Mouse (Mus musculus) adrenal gland, postnatal 14 days (tissue): ENCODE measurements around the gene Rab19. TPM values are rescaled to one million over a fixed set of nuclear protein-coding genes. Genes with fewer than 3 reads are reported as not detected.
"Not testable (repeated sequence)": the region's sequence is repeated elsewhere in the genome, so short reads cannot be mapped to it uniquely, and the experiment has no call there.

ENCODE experiments used
- DNase-seq: peaks from one replicate; pipeline ENCODE4 v3.0.0; 2021; ENCODE audit warnings: mixed read lengths
- long read RNA-seq, 2 experiments: library from polyadenylated mRNA; stranded (forward); transcript quantifications; one replicate each; pipeline ENCODE4 v2.0.0; 2021
- total RNA-seq: library from RNA; stranded (reverse); gene quantifications from 2 replicates; pipeline ENCODE4 v1.2.3, GENCODE M21; 2021

The Rab19 gene
- 0.48 and 1.4 TPM in 2 replicates for total RNA-seq
- long read RNA-seq, experiment 1, partial matches to known transcripts: 0 of 3 reads
- long read RNA-seq, experiment 1, other reads (novel, unspliced or antisense): 1 of 3 reads
- long read RNA-seq, experiment 2: 0 reads

DNA sequence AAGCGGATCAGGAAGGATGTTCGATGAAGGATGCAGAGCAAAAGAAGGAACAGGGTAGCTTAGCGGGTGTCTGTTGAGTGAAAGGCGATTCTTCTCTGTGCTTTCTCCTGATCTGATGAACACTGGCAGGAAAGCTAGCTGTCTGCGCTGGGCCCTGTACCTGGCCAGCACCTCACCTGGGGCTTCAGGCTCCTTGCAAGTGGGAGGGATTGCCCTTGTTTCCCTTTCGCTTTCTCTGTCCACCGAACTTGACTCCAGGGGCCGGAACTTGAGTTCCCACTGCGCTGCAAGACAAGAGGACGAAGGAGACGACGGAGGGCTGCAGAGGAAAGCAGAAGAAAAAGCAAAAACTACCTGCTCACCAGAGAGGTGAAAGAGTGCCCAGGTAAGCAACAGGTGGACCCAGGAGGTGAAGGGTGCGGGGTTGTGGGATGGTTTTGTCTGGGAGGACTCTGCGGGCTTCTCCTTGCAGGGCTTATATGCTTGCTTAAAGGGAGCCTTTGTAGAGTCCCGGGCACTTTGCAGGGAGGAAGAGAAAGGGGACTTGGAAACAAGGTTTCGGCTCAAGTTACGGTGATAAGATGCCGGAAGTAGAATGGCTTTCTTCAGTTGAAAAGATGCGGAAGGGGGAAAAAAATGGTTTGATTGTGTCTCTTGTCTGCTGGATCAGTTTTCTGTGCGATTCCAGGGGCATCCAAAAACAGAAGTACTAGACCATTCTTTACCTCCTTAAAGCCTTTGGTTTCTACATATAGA is at the start of gene Rab19:
Gene Rab19 (plus strand): TSS at position 51 of the 756 bp plus-strand sequence.
- DNase-seq: peak; percentile 54

DNA sequence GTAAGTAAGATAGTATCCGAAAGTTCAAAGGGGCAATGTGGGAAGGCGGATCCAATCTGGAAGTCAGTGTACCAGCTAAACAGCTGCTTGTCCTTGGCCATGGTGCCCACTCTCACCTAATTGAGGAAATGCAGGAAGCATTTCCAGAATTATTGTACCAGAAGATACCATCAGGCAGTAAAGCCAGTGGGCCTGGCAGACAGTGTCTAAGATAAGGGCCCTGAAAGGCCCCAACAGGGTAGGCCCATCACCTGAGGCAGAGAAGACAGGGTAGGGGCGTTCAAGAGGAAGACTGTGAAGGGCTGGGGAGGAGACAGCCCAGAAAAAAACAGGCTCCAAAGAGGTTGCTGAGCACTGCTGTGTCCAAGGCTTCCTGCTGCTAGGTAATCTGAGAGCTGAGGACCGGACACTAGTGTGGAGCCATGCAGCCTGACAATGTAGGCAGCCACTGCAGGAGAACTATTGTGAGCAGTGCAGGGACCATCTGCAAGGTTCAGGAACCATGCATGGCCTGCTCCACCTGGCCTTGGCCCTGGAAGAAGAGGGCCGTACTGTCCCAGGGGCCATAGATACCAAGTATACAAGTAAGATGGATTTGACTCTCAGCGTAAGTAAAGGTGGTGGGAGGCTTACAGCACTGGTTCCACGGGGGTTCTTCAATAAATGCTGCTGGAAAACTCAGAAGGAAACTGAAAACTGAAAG is 48.8 kb upstream of the Rab19 start:
- DNase-seq: no peak

DNA sequence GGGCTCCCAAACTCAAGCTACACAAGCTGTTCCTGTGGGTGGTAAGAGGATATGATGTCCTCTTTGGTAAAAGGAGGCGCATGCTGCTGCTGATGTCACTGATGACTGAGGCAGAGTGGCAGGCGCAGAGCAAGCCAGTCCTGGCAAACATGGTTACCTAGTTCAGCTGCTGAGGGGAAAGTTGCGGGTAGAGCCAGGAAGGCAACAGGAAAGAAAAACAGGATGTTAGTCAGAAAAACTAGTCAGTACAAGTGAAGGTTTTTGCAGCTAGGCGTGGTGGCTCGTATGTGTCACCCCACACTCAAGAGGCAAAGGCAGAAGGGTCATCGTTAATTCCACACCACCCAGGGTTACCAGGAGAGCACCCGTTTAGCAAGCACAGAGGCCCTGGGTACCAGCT is 46.8 kb upstream of the Rab19 start:
- no peak for DNase-seq

DNA sequence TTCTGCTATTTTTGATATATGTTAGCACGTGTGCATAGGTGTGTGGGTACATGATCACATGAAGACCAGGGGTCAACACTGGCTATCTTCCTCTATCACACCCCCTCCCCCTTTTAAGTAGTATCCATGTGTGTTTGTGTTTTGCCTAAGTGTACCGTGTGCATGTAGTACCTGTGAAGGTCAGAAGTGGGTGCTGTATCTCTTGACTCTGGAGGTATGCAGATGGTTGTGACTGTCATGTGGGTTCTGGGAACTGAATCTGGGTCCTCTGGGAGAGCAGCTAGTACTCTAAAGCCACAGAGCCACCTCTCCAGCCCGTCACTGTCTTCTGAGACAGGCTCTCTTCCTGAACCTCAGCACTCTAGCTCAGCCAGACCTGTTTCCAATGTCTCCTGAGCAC is 46.1 kb upstream of the Rab19 start:
- no peak for DNase-seq

DNA sequence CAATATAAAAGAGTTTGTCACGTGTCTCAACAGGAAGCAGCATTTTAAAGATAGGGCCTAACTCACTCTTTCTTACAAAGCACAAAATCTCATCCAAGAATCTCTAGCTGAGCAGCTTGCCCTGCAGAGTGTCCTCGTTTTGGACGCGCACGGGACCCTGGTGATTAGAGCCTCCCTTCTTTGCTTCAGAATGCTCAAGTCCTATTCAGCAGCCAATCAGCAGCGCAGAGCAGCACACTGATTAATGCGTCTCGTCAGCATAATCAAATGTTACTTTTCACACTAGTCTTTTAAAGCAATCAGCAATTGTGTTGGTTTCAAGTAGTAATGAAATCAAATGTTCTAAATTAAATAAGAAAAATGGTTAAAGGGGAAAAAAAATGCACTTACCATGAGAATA is 42.6 kb upstream of the Rab19 start:
- DNase-seq: no peak

DNA sequence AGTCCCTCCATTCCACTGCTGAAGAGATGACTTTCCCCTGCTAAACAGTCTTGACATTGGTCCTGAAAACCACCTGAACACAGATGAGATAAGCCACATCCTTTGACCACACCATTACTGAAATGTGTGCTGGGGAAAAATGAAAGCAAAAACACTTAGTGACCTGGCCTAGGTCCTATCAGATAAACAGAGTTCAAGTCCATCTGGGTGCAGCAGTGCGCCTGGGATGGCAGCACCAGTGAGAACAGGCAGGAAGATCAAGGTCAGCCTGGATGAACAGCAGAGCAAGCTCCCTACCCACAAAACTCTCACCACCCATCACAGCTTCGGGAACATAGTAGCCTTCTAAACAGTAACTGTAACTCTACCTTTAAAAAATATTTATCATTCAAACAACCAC is 39.2 kb upstream of the Rab19 start:
- peak; percentile 48 for DNase-seq

DNA sequence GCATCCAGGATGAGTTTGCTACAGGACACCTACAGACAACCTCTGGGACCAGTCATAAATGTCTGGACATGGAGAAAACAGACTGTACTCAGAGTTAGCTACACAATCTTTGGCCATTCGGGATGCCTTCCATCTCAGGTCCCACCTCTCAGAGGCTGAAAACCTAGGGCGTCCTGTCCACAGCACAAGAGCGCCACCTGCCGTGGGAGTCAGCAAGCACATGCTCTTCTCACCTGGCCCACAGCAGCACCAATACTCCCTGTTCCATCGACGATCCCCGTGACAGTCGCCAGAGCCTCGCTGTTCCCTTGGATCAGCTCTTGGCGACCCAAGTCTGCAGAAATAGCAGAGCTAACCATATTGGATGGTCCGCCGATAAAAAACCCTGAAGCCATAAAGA is 37.0 kb upstream of the Rab19 start:
- DNase-seq: peak; percentile 91

DNA sequence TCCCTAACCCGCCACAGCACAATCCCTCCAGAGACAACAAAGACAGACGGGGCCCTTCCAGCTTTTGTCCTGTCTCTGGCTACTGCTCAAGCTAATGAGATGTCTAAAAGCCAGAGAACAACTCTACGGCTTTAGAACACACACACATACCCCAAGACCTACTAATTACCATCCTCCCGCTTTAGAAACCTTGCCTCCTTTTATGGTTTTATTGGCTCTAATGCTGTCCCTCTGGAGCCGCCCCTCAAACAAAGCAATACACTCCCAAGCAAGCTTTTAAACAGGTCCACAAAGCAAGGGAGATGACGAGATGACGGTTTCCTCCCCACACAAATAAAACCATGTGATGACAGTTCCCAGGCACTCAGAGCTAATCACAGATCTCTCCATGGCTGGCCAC is 35.5 kb upstream of the Rab19 start:
- DNase-seq: no peak

DNA sequence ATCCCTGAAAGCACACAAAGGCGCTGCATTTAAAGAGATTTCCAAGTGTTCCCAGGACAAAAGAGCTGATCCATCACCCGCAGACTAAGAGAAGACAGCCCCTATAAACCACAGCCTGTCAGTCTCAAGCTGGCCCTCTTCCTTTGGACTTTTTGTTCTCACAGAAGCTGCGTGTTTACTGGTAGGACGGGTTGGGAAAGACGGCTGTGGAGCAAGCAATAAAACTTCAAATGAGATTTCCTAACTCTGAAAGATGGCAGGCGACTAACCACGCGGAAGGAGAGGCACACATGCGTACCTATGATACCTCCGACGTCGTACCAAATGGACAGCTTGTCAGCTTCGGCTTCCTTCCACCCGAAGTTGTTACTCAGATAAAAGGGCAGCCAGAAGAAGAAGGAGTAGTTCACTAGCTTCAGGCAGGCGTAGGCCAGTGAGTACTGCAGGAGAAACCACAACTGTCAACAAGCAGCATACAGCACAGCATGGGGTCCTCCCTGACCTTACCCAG is 33.9 kb upstream of the Rab19 start:
- no peak for DNase-seq

DNA sequence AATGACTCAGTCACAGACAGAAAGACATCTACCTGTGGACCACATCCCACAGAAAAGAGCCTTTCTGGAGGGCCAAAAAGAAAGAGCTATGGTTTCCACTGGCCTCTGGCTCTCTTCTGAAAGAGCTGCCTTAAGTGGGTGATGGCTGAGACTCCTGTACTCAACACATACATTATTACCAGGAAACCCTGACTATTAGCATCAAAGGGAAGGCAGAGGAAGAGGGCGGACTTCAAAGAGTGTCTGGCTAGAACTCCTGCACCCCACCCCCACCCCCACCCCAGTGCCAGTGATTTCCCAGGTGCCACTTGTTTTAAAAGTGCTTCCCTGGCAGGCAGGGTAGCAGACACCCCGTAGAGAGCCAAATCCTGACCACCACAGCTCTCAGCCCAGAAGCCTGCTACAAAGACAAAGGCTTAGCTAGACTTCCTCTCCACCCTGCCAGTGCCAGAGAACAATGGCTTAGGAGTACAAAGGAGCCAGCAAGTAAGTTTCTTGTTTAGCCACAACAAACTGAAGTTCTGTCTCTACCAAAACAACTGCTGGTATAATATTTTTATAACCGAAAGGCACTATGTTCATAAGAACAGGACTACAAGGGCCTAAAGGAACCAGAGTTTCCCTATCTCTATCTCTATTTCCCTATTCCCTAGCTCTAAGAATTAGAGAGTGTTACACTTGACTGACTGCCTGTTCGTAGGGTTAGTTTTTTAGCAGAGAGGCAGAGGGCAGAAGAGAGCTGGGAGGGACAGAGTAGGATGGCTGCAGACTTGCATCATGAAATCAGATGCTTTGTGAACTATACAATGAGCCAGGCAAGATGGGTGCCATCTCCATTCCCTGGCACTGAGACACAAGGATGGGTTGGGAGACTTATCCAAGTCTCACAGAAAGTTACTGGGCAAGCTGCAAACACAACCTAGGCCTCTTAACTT is 32.8 kb upstream of the Rab19 start:
- no peak for DNase-seq

DNA sequence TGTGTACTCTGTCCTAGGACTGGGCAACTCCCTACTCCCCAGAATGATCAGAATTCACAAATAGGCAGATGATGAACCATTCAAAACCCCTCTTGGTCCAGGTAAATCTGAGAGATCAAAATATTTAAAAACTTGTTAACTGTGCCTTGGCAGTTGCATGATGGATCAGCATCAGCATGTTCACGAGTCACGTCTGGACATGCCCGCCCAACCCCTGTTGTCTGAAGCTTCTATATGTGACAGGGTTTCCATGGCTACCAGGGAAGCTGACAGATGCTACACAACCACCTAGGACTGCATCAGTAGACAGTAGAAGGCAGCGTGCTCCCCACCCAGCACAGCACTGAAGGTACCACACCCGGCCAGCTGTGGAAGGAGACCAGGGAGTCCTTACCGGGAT is 32.0 kb upstream of the Rab19 start:
- DNase-seq: no peak

DNA sequence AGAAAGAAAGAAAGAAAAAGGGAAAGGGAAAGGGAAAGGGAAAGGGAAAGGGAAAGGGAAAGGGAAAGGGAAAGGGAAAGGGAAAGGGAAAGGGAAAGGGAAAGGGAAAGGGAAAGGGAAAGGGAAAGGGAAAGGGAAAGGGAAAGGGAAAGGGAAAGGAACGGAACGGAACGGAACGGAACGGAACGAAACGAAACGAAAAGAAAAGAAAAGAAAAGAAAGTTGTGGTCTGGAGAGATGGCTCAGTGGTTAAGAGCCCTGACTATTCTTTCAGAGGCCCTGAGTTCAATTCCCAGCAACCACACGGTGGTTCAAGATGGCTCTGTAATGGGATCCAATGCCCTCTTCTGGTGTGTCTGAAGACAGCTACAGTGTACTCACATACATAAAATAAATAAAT is 21.8 kb upstream of the Rab19 start:
- DNase-seq: not testable (repeated sequence)

DNA sequence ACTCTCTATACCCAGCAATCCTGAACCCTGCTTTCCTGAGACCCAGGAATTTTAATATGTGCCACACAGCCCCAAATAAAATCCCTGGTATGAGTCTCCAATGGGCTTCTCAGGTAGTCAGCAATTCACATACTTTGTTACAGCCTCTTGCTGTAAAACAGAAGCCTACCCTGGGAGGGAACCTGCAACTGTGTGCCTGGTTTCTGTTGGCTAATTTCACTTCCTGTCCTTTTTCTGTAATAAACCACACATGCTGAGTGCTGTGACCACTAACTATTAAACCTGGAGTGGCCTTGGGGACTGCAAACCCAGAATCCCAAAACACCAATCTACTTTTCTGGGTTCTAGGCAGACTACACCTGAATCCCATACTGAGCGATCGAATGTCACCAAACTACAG is 18.3 kb upstream of the Rab19 start:
- no peak for DNase-seq

DNA sequence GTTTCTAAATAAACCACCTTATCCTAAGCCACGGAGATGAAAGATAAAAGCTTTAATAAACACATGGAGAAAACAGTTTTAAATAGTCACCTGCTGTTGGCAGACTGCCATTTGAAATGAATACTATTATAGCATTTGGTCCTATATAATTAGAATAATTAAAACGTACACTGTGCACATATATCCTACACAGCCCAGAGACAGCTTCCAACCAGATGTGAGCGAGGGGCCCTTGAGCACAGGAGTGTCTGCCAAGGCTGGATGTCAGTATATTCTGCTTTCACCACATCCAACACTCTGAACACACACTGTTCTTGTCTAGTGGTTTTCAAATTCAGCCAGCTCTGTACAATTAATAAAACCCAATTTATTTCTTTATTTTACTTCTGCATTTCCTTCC is 11.3 kb upstream of the Rab19 start:
- DNase-seq: no peak

DNA sequence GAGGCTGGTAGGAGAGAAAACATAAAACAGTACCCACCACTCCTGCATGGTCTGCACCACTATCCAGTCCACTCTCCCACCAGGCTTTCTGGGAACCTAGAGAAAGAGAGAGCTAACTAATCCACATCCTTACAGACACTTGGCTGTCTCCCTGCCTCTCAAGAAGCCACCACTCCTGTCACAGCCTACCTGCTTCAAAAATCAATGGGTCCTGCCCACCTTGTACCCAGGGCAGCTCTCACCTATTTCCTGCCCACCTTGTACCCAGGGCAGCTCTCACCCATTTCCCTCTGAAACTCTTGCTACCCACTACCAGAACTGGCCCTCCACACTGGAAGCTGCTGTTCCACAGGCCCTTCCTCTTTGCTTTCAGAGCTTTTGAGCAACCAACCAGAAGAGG is 8.9 kb upstream of the Rab19 start:
- DNase-seq: no peak

DNA sequence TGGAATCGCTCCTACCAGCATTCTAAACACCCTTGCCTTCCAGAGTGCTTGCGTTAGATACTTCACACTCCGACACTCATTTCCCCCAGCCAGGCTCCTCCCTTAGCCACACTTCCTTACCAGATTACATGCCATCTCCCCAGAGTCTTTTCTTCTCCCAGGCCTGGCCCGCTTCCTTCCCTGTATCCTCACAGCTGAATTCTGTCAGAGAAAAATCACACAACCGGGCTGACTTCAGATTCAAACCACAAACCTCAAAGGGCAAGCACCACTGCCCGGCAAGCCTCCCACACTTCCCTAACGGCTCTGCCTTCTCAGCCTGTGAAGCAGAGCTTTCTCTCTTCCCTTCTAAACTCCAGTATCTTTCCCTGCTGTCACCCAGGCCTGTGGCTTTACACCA is 8.2 kb upstream of the Rab19 start:
- DNase-seq: peak; percentile 26

DNA sequence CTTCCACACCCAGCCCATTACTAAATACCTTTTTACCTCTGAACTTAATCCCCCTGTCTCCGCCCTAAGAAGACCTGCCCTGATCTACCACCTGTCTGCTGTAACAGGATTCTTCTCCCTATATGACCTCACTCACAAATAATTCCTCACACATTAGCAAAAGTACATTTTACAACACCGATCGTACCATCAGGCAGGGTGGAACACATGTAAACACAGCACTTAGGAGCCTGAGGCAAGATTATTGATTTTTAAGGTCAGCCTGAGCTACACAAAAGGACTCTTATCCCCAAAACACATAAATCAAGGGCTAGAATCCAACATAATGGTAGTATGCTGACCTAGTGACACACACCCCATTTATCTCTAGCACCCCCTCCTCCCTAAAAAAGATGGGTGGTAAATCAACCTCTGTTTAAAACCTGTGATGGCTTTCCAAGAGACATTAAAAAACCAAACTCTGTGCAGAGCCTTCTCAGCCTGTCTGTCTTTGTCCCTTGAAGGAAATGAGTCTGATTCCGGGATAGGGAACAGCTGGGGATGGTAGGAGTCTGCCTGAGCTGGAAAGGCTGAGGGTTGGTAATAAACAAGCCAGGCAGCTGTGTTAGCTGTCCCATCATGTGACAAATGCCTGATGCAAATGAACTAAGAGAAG is 7.5 kb upstream of the Rab19 start:
- DNase-seq: no peak

DNA sequence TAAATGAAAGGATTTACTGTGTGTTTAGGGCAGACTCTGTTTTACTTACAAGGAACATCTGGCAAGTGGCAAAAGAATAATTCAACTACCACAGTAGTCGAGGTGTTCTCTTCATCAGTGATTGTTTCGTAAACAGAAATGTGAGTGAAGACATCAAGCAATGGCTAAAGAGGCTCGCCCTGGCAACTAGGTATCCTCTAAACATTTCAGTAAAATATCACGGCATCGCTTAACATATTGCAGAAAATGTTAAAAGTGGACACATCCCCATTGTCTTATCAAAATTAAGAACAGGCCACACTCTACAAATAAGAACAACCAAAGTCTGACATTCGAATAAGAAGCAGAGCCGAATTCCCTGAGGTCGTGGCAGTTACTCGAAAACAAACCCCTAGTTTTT is 4.2 kb upstream of the Rab19 start:
- DNase-seq: no peak

DNA sequence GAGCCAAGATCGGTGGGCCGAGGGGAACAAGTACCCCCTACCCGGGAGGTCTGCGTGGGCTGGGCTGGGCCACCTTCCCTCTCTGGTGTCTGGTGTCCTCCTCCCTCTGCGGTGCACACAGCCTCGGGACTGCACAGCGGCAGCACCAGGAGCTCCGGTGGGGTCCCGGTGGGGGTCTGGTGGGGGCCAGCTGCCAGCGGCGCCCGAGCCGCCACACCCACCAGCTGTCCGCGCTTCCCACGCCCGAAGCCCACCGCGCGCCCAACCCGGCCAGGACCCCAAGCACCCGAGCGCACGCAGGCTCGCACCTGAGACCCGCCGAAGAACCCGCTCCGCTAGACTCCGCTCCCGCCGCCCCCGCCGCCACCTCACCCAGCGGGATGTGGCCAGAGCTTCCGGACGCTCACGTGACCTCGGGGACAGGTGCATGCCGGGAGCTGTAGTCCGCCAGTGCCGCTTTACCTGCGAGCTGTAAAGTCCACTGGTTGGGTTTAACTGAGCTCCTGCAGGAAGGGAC is 3.6 kb upstream of the Rab19 start, which contains the start of gene Slc37a3:
Gene Slc37a3 (minus strand): TSS at position 365 of the 517 bp plus-strand sequence.
- DNase-seq: peak; percentile 93

DNA sequence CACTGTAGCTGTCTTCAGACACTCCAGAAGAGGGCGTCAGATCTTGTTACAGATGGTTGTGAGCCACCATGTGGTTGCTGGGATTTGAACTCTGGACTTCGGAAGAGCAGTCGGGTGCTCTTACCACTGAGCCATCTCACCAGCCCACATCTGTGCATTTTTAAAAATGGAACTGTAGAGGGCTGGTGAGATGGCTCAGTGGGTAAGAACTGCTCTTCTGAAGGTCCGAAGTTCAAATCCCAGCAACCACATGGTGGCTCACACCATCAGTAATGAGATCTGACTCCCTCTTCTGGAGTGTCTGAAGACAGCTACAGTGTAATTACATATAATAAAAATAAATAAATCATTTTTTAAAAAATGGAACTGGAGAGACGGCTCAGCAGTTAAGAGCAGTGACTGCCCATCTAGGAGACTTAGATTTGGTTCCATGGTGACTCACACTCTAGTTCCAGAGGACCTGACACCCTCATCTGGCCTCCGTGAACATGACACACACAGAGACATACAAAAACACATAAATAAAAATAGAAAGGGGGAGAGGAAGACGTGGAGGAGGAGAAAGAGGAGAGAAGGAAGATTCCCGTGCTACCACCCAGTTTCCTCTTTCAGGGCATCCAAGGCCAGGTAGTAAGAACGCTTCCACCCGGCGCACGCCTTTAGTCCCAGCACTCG is 2.7 kb upstream of the Rab19 start:
- not testable (repeated sequence) for DNase-seq

DNA sequence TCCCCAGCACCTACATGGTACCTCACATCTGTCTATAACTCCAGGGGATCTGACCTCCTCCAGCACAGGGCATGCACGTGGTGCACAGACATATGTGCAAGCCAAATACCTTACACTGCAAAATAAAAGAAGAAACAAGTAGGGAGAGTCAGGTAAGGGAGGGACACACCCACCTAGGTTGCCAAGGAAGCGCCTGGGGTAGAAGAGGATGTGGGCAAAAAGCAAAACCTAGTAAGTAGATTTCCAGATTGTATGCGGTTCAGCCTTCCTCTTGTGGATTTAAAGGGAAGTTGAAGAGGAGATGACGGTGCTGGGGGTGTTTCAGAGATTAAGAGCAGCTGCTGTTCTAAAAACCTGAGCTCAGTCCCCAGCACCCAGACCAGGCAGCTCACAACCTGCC is 1.8 kb upstream of the Rab19 start:
- DNase-seq: peak; percentile 12
